Mouse (Mus musculus) adipose tissue, adult 10 weeks (tissue): ENCODE data around the gene Drd5. TPM values are rescaled to one million over a fixed set of nuclear protein-coding genes. Genes with fewer than 3 reads are reported as not detected.

Source experiments
- polyA plus RNA-seq: library from polyadenylated mRNA; stranded (reverse); fragments of 350-450 nt; fragmentation: Illumina TruSeq; extraction: RNeasy Lipid Tissue Mini Kit (QIAGEN cat#74804); gene quantifications from one replicate; pipeline ENCODE4 v1.2.3, GENCODE M21; 2014; ENCODE audit warnings: low read depth, low replicate concordance

Gene Drd5
- not detected for polyA plus RNA-seq

GRCm38 (mm10) chr5:38318966-38319786 lies at the start of gene Drd5:
Drd5 (plus strand) TSS chr5:38319367.

GRCm38 (mm10) chr5:38275771-38276170 lies 43.4 kb upstream of the Drd5 start, which contains the start of gene Otop1:
Otop1 (plus strand) TSS chr5:38275972.

Other genes with a start within 250 kb of the Drd5 start
- 4.6 TPM for gene Nsg1, start 159.5 kb upstream of the Drd5 start, polyA plus RNA-seq
- gene Zbtb49, start 98.9 kb upstream of the Drd5 start, polyA plus RNA-seq = 7.4 TPM
- gene Lyar, start 98.9 kb upstream of the Drd5 start, polyA plus RNA-seq = 42.9 TPM
- 38.5 TPM for gene Tmem128, start 59.2 kb upstream of the Drd5 start, polyA plus RNA-seq
- 0.15 TPM for gene Otop1, start 43.4 kb upstream of the Drd5 start, polyA plus RNA-seq
- gene Slc2a9, start 183.8 kb downstream of the Drd5 start, polyA plus RNA-seq = 7.5 TPM
- gene Wdr1, start 243.9 kb downstream of the Drd5 start, polyA plus RNA-seq = 101 TPM